Mouse (Mus musculus) bone marrow macrophage, adult 2 months (primary cell): Measurements from ENCODE around the gene Wscd1. TPM values are rescaled to one million over a fixed set of nuclear protein-coding genes. Genes with fewer than 3 reads are reported as not detected.

Experiments
- H3K27ac ChIP-seq: 2 replicates; pipeline ENCODE4 v1.5.1; 2012; ENCODE audit warnings: low read depth, low read length; ENCODE audit not compliant: insufficient read depth
- H3K4me1 ChIP-seq: 2 replicates; pipeline ENCODE4 v1.6.1; 2012; ENCODE audit warnings: low read length; ENCODE audit not compliant: control insufficient read depth, insufficient read depth
- H3K4me3 ChIP-seq: 2 replicates; pipeline ENCODE4 v1.5.1; 2012; ENCODE audit warnings: mild to moderate bottlenecking, low read length, moderate library complexity; ENCODE audit not compliant: insufficient read depth
- CTCF ChIP-seq: IDR thresholded peaks from 2 replicates; pipeline ENCODE4 v1.5.1; 2012; ENCODE audit warnings: low read depth, mild to moderate bottlenecking, low read length, moderate library complexity
- POLR2A ChIP-seq: IDR thresholded peaks from 2 replicates; pipeline ENCODE4 v1.6.1; 2012; ENCODE audit warnings: mild to moderate bottlenecking, low read depth, low read length, borderline replicate concordance
- polyA plus RNA-seq: library from polyadenylated mRNA; stranded (reverse); fragments of >200 nt; gene quantifications from 2 replicates; pipeline ENCODE4 v1.2.4, GENCODE M21; 2012; ENCODE audit not compliant: missing spikeins, insufficient read depth, insufficient read length

Wscd1 gene
- polyA plus RNA-seq, 1 experiment: not detected

- TF ChIP-seq CTCF (no peak), POLR2A (no peak)
- H3K27ac ChIP-seq: no peak overlapping the region
- no peak overlapping the region for H3K4me3 ChIP-seq
- no peaks in the 10 kb centered on the region for H3K4me1 ChIP-seq
These were observed 38.5 kb downstream of the Wscd1 start for GRCm38 (mm10) chr11:71788209-71788608.

DNA sequence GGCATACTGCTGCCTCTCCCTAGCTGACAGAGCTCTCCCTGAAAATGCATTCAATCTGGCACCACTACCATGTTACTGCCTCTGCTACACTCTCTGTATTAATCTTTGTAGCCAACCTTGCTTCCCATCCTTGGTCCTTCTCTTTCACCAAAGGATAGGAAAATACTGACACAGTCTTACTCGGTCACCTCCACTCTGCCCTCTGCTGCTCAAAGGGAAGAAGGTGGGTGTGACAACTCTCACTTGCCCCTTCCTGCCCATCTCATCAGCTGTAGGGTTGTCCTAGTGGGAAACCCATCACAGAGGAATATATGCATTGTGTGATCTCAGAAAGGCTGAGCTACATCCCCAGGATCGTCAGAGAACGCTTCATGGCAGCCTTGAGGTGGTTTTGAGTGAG is 40.5 kb downstream of the Wscd1 start:
- TF ChIP-seq POLR2A: no peak
- no peak for TF ChIP-seq CTCF
- H3K4me1 ChIP-seq: no peaks in the 10 kb centered on the region
- no peak overlapping the region for H3K27ac ChIP-seq
- no peak overlapping the region for H3K4me3 ChIP-seq

- TF ChIP-seq POLR2A: no peak
- no peak for TF ChIP-seq CTCF
- Histone ChIP-seq H3K4me3 (no peak overlapping the region), H3K4me1 (no peaks in the 10 kb centered on the region), H3K27ac (no peak overlapping the region)
These were observed 49.5 kb downstream of the Wscd1 start for GRCm38 (mm10) chr11:71799206-71799605.

DNA sequence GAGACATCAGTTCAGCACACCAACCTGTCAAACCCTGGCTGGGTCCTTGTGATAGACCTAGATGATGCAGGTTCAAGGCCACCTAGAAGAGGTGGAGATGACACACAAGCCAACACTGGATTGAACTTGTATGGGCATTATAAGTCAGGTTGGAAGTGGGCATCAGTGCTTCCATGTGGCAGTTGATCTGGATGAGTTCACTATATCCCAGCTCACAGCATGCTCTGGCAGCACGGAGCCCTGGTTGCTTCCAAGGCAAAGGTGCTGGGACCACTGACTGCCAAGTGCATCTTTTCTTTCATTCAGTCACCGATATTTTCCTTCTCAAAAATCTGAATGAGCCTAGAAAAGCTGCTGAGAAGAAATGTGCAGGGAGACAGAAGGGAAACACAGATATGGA is 58.8 kb downstream of the Wscd1 start:
- TF ChIP-seq CTCF (no peak), POLR2A (no peak)
- Histone ChIP-seq H3K4me3 (no peak overlapping the region), H3K4me1 (no peaks in the 10 kb centered on the region), H3K27ac (no peak overlapping the region)

GRCm38 (mm10) chr11:71811828-71812227 is 62.1 kb downstream of the Wscd1 start:
- no peak overlapping the region for H3K27ac ChIP-seq
- no peak for TF ChIP-seq POLR2A
- TF ChIP-seq CTCF: no peak
- no peak overlapping the region for H3K4me3 ChIP-seq
- H3K4me1 ChIP-seq: no peaks in the 10 kb centered on the region

- Histone ChIP-seq H3K4me3 (no peak overlapping the region), H3K27ac (no peak overlapping the region), H3K4me1 (no peaks in the 10 kb centered on the region)
- no peak for TF ChIP-seq POLR2A
- TF ChIP-seq CTCF: no peak
These were observed 63.2 kb downstream of the Wscd1 start for GRCm38 (mm10) chr11:71812921-71813320.

DNA sequence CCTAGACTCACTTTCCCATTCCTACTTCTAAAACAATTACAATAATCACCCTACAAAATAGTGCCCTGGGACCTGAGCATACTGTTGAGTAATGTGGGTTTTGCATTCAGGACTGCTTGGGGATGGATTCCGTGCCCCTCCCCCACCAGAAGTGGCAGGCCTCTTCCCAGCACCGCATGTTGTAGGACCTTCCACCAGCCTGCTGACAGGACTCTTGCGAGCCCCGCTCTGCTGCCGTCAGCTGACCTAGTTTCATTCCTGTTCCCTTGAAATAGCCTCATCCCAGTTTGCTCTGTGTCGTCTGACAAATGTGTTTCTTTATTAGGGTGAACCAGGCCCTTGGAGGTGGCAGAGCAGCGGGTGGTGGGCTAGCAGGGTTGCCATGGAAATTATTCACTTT is 64.8 kb downstream of the Wscd1 start:
- no peak for TF ChIP-seq POLR2A
- no peak for TF ChIP-seq CTCF
- Histone ChIP-seq H3K4me3 (no peak overlapping the region), H3K4me1 (no peaks in the 10 kb centered on the region), H3K27ac (no peak overlapping the region)

DNA sequence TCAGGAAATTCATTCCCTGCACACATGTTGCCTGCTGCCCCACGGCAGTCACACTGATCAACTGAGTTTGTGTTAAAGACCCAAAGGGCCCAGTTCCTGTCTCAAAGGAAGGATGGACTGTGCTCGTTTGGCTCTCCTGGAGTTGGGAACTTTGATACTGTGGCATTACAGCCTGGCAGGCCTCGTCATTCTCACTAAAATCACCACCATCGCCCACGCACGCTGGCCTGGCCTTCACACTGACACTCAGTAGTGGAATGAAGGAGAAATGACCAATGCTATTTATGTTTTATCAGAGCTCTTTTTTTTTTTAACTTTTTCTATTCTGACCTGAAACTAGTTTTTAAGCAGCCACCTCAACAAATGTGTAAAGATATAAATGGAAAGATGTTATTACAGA is 65.6 kb downstream of the Wscd1 start:
- Histone ChIP-seq H3K27ac (no peak overlapping the region), H3K4me1 (no peaks in the 10 kb centered on the region), H3K4me3 (no peak overlapping the region)
- no peak for TF ChIP-seq POLR2A
- TF ChIP-seq CTCF: no peak

DNA sequence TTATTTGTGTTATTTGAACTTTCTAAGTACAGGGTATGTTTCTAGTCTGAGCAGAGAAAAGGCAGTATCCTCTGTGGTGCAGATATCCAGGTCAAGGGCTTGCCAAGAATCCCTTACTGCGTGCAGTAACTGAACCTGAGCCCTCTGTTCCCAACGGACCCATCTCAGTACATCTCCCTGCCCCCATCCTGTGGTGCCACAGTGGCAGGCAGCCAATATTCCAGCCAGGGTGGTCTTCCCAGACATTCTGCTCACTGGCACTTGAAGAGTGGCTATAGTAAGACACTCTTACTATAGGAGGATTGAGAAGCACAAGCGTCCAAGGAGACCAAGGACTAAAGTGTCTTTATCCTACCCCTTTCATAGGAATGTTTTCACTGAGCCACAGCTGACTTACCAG is 67.2 kb downstream of the Wscd1 start:
- H3K4me3 ChIP-seq: no peak overlapping the region
- H3K27ac ChIP-seq: no peak overlapping the region
- TF ChIP-seq POLR2A: no peak
- H3K4me1 ChIP-seq: no peaks in the 10 kb centered on the region

DNA sequence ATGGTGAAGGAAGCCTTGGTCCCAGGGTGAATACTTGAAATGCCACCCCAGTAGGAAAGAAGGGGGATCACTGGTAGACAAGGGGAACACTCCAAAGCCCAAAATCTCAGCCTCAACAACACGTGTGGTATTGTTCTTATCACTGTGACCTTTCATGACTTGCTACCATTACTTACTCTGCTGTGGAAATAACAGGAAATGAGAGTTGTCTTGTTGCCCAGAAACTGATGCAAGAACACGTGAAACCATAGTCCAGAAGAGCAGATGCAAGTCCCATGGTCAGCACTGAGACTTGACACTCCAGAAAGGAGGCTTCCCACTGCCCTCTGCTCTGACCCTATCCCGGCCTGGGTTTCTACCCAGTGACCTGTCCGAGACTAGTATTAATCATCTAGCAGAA is 67.6 kb downstream of the Wscd1 start:
- H3K27ac ChIP-seq: no peak overlapping the region
- no peak for TF ChIP-seq CTCF
- no peak for TF ChIP-seq POLR2A
- H3K4me1 ChIP-seq: no peaks in the 10 kb centered on the region
- no peak overlapping the region for H3K4me3 ChIP-seq

DNA sequence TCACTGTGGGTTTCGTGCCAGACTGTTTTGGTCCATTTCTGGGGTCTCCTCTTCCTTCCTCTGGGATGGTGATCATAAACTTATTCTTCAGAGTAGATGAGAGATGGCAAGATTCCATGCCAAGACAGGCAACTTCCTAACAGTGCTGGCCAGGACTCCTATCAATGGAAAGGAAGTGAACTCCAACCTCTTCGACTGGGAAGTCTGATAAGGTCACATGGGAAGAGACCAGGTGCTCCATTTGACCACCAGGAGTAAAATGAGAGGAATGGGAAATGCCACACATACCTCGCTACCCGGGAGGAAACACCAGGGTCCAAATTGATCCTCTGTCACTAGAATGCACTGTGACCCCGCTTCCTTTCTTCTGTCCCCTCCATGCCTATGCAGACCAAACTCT is 68.4 kb downstream of the Wscd1 start:
- Histone ChIP-seq H3K27ac (no peak overlapping the region), H3K4me3 (no peak overlapping the region), H3K4me1 (no peaks in the 10 kb centered on the region)
- TF ChIP-seq POLR2A (no peak), CTCF (no peak)
